In the genomic region with DNA sequence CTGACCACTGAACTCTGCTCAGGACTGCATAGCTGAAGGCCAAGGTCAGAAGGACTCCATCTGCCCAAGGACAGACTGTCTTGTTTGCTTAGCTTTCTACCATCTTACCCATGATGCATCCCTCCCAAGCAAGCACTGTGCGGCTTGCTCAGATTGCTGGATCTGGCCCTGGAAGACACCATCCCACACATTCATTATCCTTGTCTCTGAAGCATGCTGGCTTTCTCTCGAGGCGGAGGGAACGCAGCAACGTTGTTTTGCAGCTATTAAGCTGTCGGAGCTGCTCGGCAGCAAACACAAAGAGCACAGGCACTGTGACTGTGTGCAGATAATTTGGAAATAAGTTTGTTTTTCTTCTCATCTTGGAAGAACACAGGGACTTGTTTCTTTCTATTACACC, we compare ENCODE assay signal across 11 mouse cellular contexts.
A peak's percentile ranks its signal among the peaks of the same experiment; 100 is the strongest.
DNase-seq lines count a peak whose midpoint lies in the region; ATAC-seq lines count a peak whose summit lies in the region.
"Had no signal": no experiment of that assay in that cellular context is flagged by ENCODE, and none has a peak within 500 bp of the region (broad histone marks: within the 10 kb centered on the region; RNA-seq: fewer than 3 reads in every experiment).

No protein-coding gene starts in this region.

- ATAC-seq in frontal cortex, adult (ENCODE audit: low TSS enrichment), result peak; percentile 66
- no peak for ATAC-seq in erythroid progenitor cell, adult 5-6 weeks (replicated peaks; ENCODE audit: low FRiP score, poor library complexity, severe bottlenecking)
- ATAC-seq: intestine, postnatal 0 days; midbrain, embryonic 13.5 days had no signal

- no peak for DNase-seq in frontal cortex, postnatal 25 days (ENCODE audit: low spot score in 2 of 2)
- peak; percentile 51 for DNase-seq in ovary, adult 18-20 months (ENCODE audit: low spot score)
- DNase-seq in ovary, postnatal 10 days (ENCODE audit: low spot score), result no peak
- DNase-seq in frontal cortex, postnatal 36 days (ENCODE audit: low spot score in 2 of 2), result peak; percentile 21 to 39
- DNase-seq in right cerebral cortex, postnatal 36 days (ENCODE audit: low spot score in 2 of 2), result peak; percentile 36 to 43
- DNase-seq in gastrocnemius, adult 18-20 months (ENCODE audit: low spot score), result no peak
- DNase-seq: liver, embryonic 13.5 days had no signal

Comparison
In these comparisons a context has a peak if more than half of its experiments do, and no peak if none do; other contexts are left out.
1. DNase-seq: peak in ovary, adult 18-20 months (single experiment), frontal cortex, postnatal 36 days (2 of 2) and right cerebral cortex, postnatal 36 days (2 of 2); none in frontal cortex, postnatal 25 days (0 of 2), ovary, postnatal 10 days (single experiment) and gastrocnemius, adult 18-20 months (single experiment).